Mouse (Mus musculus) macrophage (primary cell): ENCODE measurements at regions not wholly inside any gene's neighbourhood (a gene's known extent, or its start where the extent isn't known, plus 50 kb on each side); places are given as distances from the start of the nearest gene placed in this dataset.

Experiments
- H3K27ac ChIP-seq: fragments of 350-480 bp; formaldehyde crosslinking; 2 replicates; pipeline ENCODE4 v1.9.0; 2021
- H3K36me3 ChIP-seq: fragments of 350-480 bp; formaldehyde crosslinking; 2 replicates; pipeline ENCODE4 v1.9.0; 2021; ENCODE audit errors: inconsistent target
- H3K4me3 ChIP-seq: fragments of 350-480 bp; formaldehyde crosslinking; 2 replicates; pipeline ENCODE4 v1.9.0; 2021; ENCODE audit errors: inconsistent target
- H3K79me2 ChIP-seq: fragments of 350-480 bp; formaldehyde crosslinking; 2 replicates; pipeline ENCODE4 v1.9.0; 2021; ENCODE audit errors: inconsistent target
- WGBS: methylation state at CpG from one replicate; pipeline ENCODE4 v1.1.7; 2026; ENCODE audit warnings: inconsistent platforms; ENCODE audit not compliant: missing documents; 5-methylcytosine and 5-hydroxymethylcytosine counted together

DNA sequence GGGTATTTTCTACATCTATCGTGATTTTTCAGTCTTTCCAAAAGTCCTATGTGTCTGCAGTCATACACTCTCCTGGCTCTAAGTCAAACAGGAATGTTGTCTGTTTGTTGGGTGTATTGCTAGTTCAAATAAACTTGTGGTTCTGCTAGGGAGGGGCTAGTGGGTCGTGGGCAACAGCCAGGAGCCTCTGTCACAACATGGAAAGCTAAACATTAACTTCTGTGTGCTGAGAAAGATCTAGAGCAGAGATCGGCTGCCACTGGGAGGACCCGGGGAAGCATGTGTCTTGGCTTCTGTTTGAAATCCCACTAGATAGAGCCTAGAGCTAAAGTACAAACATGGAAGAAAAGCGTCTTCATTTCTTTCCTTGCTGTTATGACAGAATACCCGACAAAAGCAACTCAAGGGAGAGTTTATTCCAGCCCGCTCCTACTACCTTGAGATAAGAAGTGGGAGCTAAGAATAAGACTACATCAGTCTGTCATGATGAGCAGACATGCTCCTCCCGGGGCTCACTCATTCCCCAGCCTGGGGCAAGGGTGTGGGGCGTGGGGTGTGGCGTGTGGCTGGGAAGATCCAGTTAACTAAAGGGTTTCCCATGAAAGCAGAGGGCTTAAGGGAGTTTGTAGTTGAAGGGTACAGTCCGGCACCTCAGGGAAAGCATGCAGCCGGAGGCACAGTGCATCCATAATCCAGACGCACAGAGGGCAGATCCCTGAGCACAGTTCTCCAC, 190.7 kb downstream of the Rybp start:
- WGBS = 85% methylated on average over 13 of the region's 13 CpGs
- Histone ChIP-seq H3K4me3 (no peak overlapping the region), H3K27ac (no peak overlapping the region), H3K36me3 (no peaks in the 10 kb centered on the region), H3K79me2 (no peaks in the 10 kb centered on the region)

- Histone ChIP-seq H3K4me3 (no peak overlapping the region), H3K36me3 (no peaks in the 10 kb centered on the region), H3K27ac (no peak overlapping the region), H3K79me2 (no peaks in the 10 kb centered on the region)
- WGBS = 84% methylated on average over 6 of the region's 6 CpGs
Measured at GRCm38 (mm10) chr6:100094653-100095217, 192.6 kb downstream of the Rybp start.

DNA sequence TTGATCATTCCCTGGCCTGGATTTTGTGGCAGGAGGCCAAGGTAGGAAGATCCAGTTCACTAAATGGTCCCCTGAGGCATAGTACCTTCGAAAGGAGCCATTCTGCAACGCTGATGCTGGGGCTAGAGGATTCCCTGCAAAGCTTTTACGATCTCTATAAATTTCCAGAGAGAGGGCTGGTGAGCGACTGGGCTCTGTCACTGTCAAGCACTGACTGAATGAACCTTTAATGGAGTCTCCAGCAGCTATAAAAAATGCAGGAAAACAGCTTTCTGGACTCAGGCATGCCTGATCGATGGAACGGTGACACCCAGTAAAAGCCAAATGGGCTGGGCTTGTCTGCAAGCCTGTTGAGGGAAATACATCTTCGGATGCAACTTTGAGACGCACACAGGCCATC, 194.4 kb downstream of the Rybp start:
- Histone ChIP-seq H3K36me3 (no peaks in the 10 kb centered on the region), H3K79me2 (no peaks in the 10 kb centered on the region), H3K4me3 (no peak overlapping the region), H3K27ac (no peak overlapping the region)
- WGBS = 88% methylated on average over 8 of the region's 8 CpGs

- Histone ChIP-seq H3K36me3 (no peaks in the 10 kb centered on the region), H3K4me3 (no peak overlapping the region), H3K79me2 (no peaks in the 10 kb centered on the region), H3K27ac (no peak overlapping the region)
- 78% methylated on average over 3 of the region's 3 CpGs for WGBS
Measured at GRCm38 (mm10) chr6:100091815-100092214, 195.5 kb downstream of the Rybp start.

GRCm38 (mm10) chr6:100088576-100088975, 198.7 kb downstream of the Rybp start:
- H3K27ac ChIP-seq = no peak overlapping the region
- no peak overlapping the region for H3K4me3 ChIP-seq
- H3K36me3 ChIP-seq = no peaks in the 10 kb centered on the region
- 93% methylated on average over 4 of the region's 4 CpGs for WGBS
- no peaks in the 10 kb centered on the region for H3K79me2 ChIP-seq

DNA sequence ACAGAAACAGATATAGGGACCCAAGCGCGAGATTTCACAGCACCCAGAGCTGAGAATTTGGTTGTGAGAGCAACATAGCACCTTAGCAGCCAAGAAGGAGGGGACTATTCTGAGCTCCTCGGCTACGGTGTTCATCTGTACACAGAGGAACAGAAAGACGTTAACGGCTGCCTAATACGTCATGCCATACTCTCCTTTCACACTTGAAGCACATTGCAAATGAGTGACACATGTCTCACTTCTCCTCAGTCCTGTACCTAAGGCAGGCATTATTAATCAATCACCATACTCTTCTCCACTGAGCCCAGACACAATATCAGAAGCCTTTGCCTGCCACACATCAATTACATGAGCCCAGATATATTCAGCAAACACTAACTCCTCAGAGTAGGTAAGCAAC, 200.5 kb downstream of the Rybp start:
- 97% methylated on average over 7 of the region's 7 CpGs for WGBS
- no peaks in the 10 kb centered on the region for H3K36me3 ChIP-seq
- no peak overlapping the region for H3K27ac ChIP-seq
- no peak overlapping the region for H3K4me3 ChIP-seq
- no peaks in the 10 kb centered on the region for H3K79me2 ChIP-seq

DNA sequence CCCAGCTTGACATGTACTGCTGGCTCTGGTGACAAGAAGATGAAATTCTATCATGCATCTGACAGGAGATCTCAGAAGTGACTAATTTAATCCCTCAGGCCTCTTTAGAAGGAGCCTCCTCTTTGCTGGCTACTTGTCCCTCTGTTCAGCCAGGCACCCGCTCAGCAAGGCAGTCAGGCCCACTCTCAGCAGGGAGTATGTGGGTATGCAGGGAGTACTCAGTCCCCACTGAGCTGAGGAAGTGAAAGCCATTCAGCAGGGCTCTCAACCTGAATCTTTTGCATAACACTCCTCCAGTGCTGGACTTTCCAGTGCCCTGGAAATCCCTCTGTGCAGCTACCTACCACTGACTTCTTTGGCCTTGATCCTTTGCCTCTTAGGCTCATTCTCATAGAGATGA, 201.3 kb downstream of the Rybp start:
- H3K27ac ChIP-seq = no peak overlapping the region
- H3K79me2 ChIP-seq = no peaks in the 10 kb centered on the region
- no peaks in the 10 kb centered on the region for H3K36me3 ChIP-seq
- H3K4me3 ChIP-seq = no peak overlapping the region
- 67% methylated on average over 1 of the region's 1 CpGs for WGBS

- no peaks in the 10 kb centered on the region for H3K36me3 ChIP-seq
- no peak overlapping the region for H3K27ac ChIP-seq
- no peak overlapping the region for H3K4me3 ChIP-seq
- WGBS = 95% methylated on average over 4 of the region's 4 CpGs
- no peaks in the 10 kb centered on the region for H3K79me2 ChIP-seq
Measured at GRCm38 (mm10) chr6:100083868-100084477, 203.3 kb downstream of the Rybp start.

GRCm38 (mm10) chr6:100083127-100083526, 204.2 kb downstream of the Rybp start:
- Histone ChIP-seq H3K79me2 (no peaks in the 10 kb centered on the region), H3K36me3 (no peaks in the 10 kb centered on the region), H3K27ac (no peak overlapping the region), H3K4me3 (no peak overlapping the region)
- WGBS = 58% methylated on average over 5 of the region's 5 CpGs

- Histone ChIP-seq H3K4me3 (no peak overlapping the region), H3K79me2 (no peaks in the 10 kb centered on the region)
- WGBS = 55% methylated on average over 10 of the region's 10 CpGs
Measured at GRCm38 (mm10) chr6:100074672-100075335, 212.5 kb downstream of the Rybp start.

GRCm38 (mm10) chr6:100072261-100072968, 214.9 kb downstream of the Rybp start:
- no peak overlapping the region for H3K4me3 ChIP-seq
- no peaks in the 10 kb centered on the region for H3K79me2 ChIP-seq
- no peak overlapping the region for H3K27ac ChIP-seq
- H3K36me3 ChIP-seq = no peaks in the 10 kb centered on the region
- WGBS = 75% methylated on average over 5 of the region's 6 CpGs

More at GRCm38 (mm10) chr6:100074672-100075335, 212.5 kb downstream of the Rybp start:
- H3K36me3 ChIP-seq = no peaks in the 10 kb centered on the region
- no peak overlapping the region for H3K27ac ChIP-seq

- no peaks in the 10 kb centered on the region for H3K36me3 ChIP-seq
- 91% methylated on average over 4 of the region's 4 CpGs for WGBS
- no peaks in the 10 kb centered on the region for H3K79me2 ChIP-seq
- no peak overlapping the region for H3K27ac ChIP-seq
- no peak overlapping the region for H3K4me3 ChIP-seq
Measured at GRCm38 (mm10) chr6:100069151-100069550, 218.1 kb downstream of the Rybp start.

GRCm38 (mm10) chr6:100067273-100067672, 220.0 kb downstream of the Rybp start:
- 84% methylated on average over 4 of the region's 4 CpGs for WGBS
- no peaks in the 10 kb centered on the region for H3K79me2 ChIP-seq
- no peak overlapping the region for H3K4me3 ChIP-seq
- H3K36me3 ChIP-seq = no peaks in the 10 kb centered on the region
- no peak overlapping the region for H3K27ac ChIP-seq

DNA sequence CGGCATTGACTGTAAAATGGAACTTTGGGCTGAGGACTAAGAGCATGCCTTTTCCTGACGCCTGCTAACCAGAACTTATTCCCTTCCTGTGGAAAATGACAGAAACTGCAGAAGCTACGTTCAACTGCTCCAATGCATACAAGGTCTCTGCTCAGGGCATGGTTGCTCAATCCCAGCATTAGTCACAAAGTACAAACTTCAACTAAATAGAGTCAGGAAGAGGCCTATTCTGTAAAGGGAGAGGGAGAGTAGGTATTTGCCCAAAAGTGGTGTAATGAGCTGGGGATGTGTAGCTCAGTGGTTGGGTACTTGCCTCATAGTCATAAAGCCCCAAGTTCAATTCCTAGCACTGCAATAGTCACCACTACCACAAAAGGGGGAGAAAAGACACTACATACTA, 221.7 kb downstream of the Rybp start:
- no peaks in the 10 kb centered on the region for H3K36me3 ChIP-seq
- WGBS = 72% methylated on average over 3 of the region's 3 CpGs
- H3K4me3 ChIP-seq = no peak overlapping the region
- no peaks in the 10 kb centered on the region for H3K79me2 ChIP-seq
- no peak overlapping the region for H3K27ac ChIP-seq
